Mouse (Mus musculus) T-cell, adult 2 months (primary cell): ENCODE results near the gene Rhbdf2.
"Not testable (repeated sequence)": the region's sequence is repeated elsewhere in the genome, so short reads cannot be mapped to it uniquely, and the experiment has no call there.

ENCODE experiments used
- DNase-seq: peaks from one replicate; pipeline ENCODE4 v3.0.0; 2022; ENCODE audit warnings: low spot score

Gene Rhbdf2

GRCm38 (mm10) chr11:116618666-116619065 lies 8.2 kb downstream of the Rhbdf2 start:
- DNase-seq = no peak

GRCm38 (mm10) chr11:116617641-116618040 lies 9.2 kb downstream of the Rhbdf2 start:
- DNase-seq = no peak

- peak; percentile 20 for DNase-seq
Measured at GRCm38 (mm10) chr11:116616438-116617118, 10.2 kb downstream of the Rhbdf2 start.

- DNase-seq = peak; percentile 32
Measured at GRCm38 (mm10) chr11:116615735-116616437, 10.9 kb downstream of the Rhbdf2 start.

GRCm38 (mm10) chr11:116613234-116613633 lies 13.6 kb downstream of the Rhbdf2 start:
- no peak for DNase-seq

GRCm38 (mm10) chr11:116612554-116612953 lies 14.3 kb downstream of the Rhbdf2 start:
- no peak for DNase-seq

GRCm38 (mm10) chr11:116611883-116612282 lies 14.9 kb downstream of the Rhbdf2 start:
- no peak for DNase-seq

- DNase-seq = not testable (repeated sequence)
Measured at GRCm38 (mm10) chr11:116611168-116611567, 15.7 kb downstream of the Rhbdf2 start.

- DNase-seq = no peak
Measured at GRCm38 (mm10) chr11:116609965-116610630, 16.7 kb downstream of the Rhbdf2 start.

- DNase-seq = no peak
Measured at GRCm38 (mm10) chr11:116607717-116608116, 19.1 kb downstream of the Rhbdf2 start.

- DNase-seq = no peak
Measured at GRCm38 (mm10) chr11:116604097-116604496, 22.7 kb downstream of the Rhbdf2 start.

- DNase-seq = peak; percentile 18
Measured at GRCm38 (mm10) chr11:116603339-116603738, 23.5 kb downstream of the Rhbdf2 start.

GRCm38 (mm10) chr11:116602043-116602442 lies 24.8 kb downstream of the Rhbdf2 start:
- DNase-seq = no peak

- DNase-seq = no peak
Measured at GRCm38 (mm10) chr11:116601166-116601565, 25.7 kb downstream of the Rhbdf2 start.

- DNase-seq = no peak
Measured at GRCm38 (mm10) chr11:116599230-116599629, 27.6 kb downstream of the Rhbdf2 start.

GRCm38 (mm10) chr11:116598193-116598592 lies 28.6 kb downstream of the Rhbdf2 start:
- no peak for DNase-seq

- DNase-seq = no peak
Measured at GRCm38 (mm10) chr11:116596766-116597165, 30.1 kb downstream of the Rhbdf2 start.

GRCm38 (mm10) chr11:116593345-116593744 lies 33.5 kb downstream of the Rhbdf2 start:
- DNase-seq = no peak

- DNase-seq = peak; percentile 74
Measured at GRCm38 (mm10) chr11:116592428-116592827, 34.4 kb downstream of the Rhbdf2 start.

GRCm38 (mm10) chr11:116591621-116592020 lies 35.2 kb downstream of the Rhbdf2 start:
- no peak for DNase-seq

- DNase-seq = no peak
Measured at GRCm38 (mm10) chr11:116589574-116589973, 37.2 kb downstream of the Rhbdf2 start.

- DNase-seq = no peak
Measured at GRCm38 (mm10) chr11:116589020-116589531, 37.7 kb downstream of the Rhbdf2 start.
